17 mouse cellular contexts compared by ENCODE assay signal in the genomic region with DNA sequence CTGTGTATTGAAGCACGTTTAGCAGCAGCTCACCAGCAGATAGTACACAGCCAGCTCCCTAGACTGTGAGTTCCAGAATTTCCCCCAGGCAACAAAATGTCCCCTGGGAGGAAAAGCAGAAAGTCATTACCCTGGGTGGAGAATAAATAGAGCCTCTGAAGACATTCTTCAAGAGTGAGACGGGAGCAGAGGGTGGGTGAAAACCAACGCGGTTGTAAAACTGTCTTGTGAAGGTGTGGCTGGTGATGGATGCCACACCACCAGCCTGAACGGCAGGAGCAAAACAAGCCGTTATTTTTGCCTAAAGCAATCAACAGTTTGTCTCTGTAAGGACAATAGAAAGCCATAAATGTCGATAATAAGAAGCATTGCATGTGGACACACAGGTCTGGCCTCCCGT.
"Had no signal": no experiment of that assay in that cellular context is flagged by ENCODE, and none has a peak within 500 bp of the region (broad histone marks: within the 10 kb centered on the region; RNA-seq: fewer than 3 reads in every experiment).

No protein-coding gene starts in this region.

- ATAC-seq: liver, postnatal 0 days; midbrain, embryonic 16.5 days had no signal

- DNase-seq: kidney, adult 18-20 months; kidney, postnatal 10 days; kidney, postnatal 4 days; left cerebral cortex, postnatal 4 days; liver, embryonic 13.5 days; liver, postnatal 0 days; lung, postnatal 14 days; right cerebral cortex, adult 18-20 months; right cerebral cortex, postnatal 25 days; thymus, postnatal 4 days had no signal

- H3K9ac ChIP-seq: limb, embryonic 15.5 days; liver, embryonic 13.5 days; liver, postnatal 0 days; lung, embryonic 15.5 days; midbrain, embryonic 12.5 days had no signal

- H3K27me3 ChIP-seq: limb, embryonic 15.5 days; liver, embryonic 13.5 days; lung, embryonic 15.5 days; midbrain, embryonic 12.5 days had no signal

- H3K27ac ChIP-seq: layer of hippocampus, adult 2 months; limb, embryonic 15.5 days; liver, embryonic 13.5 days; lung, embryonic 15.5 days; macrophage; midbrain, embryonic 12.5 days had no signal

- H3K36me3 ChIP-seq: limb, embryonic 15.5 days; liver, embryonic 13.5 days; lung, embryonic 15.5 days; midbrain, embryonic 12.5 days had no signal

- H3K4me3 ChIP-seq: layer of hippocampus, adult 2 months; limb, embryonic 15.5 days; liver, embryonic 13.5 days; lung, embryonic 15.5 days; megakaryocyte, embryonic 14.5 days; midbrain, embryonic 12.5 days had no signal

- H3K4me1 ChIP-seq: liver, embryonic 13.5 days; lung, embryonic 15.5 days; megakaryocyte, embryonic 14.5 days had no signal

- H3K9me3 ChIP-seq: limb, embryonic 15.5 days; liver, embryonic 13.5 days; lung, embryonic 15.5 days; megakaryocyte, embryonic 14.5 days; midbrain, embryonic 12.5 days had no signal

- H3K4me2 ChIP-seq: limb, embryonic 15.5 days; liver, embryonic 13.5 days; lung, embryonic 15.5 days; midbrain, embryonic 12.5 days had no signal
